ENCODE assay signal across 21 mouse cellular contexts in the genomic region with DNA sequence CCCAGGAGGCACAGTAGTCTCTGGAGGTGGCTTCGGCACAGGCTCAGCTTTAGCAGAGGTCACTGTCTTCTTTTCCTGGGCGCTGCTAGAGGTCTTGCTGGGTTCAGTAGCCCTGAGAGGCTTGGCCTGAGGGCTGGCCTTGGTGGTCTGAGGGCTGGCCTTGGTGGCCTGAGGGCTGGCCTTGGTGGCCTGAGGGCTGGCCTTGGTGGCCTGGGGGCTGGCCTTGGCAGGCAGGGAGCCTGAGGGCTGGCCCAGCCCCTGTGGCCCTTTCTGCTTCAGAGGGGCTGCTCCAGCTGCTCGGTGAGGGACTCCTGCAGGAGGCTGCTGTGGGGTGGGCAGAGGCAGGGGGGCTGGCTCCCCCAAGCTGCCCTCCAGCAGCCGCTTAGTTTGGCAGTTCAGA. TPM values are rescaled to one million over a fixed set of nuclear protein-coding genes. Genes with fewer than 3 reads are reported as not detected.
A peak's percentile ranks its signal among the peaks of the same experiment; 100 is the strongest.
DNase-seq lines count a peak whose midpoint lies in the region; ATAC-seq and TF ChIP-seq lines count a peak whose summit lies in the region.
"Had no signal": no experiment of that assay in that cellular context is flagged by ENCODE, and none has a peak within 500 bp of the region (broad histone marks: within the 10 kb centered on the region; RNA-seq: fewer than 3 reads in every experiment).

No protein-coding gene starts in this region.

- no peaks in the 10 kb centered on the region for H3K4me1 ChIP-seq in forebrain, postnatal 0 days (ENCODE audit: insufficient read depth)
- no peaks in the 10 kb centered on the region for H3K4me1 ChIP-seq in forebrain, embryonic 16.5 days (replicated peaks; ENCODE audit: control insufficient read depth, insufficient read depth, low read length)
- peaks cover 24% of the 10 kb centered on the region for H3K4me1 ChIP-seq in liver, embryonic 13.5 days (replicated peaks)
- H3K4me1 ChIP-seq in liver, postnatal 0 days (ENCODE audit: insufficient read depth) = peaks cover 9% of the 10 kb centered on the region
- peaks cover 14% of the 10 kb centered on the region; the same call in 1 of the 2 replicates for H3K4me1 ChIP-seq in limb, embryonic 12.5 days (replicated peaks)
- H3K4me1 ChIP-seq: hindbrain, embryonic 13.5 days had no signal

- no peak overlapping the region for H3K4me3 ChIP-seq in forebrain, postnatal 0 days (ENCODE audit: low read depth, low read length)
- no peak overlapping the region for H3K4me3 ChIP-seq in forebrain, embryonic 16.5 days (replicated peaks; ENCODE audit: low read length)
- H3K4me3 ChIP-seq in liver, embryonic 13.5 days (replicated peaks) = no peak overlapping the region
- H3K4me3 ChIP-seq in liver, postnatal 0 days (ENCODE audit: low read depth, low read length) = no peak overlapping the region
- H3K4me3 ChIP-seq in limb, embryonic 12.5 days (replicated peaks) = no peak overlapping the region
- H3K4me3 ChIP-seq: heart, embryonic 15.5 days; hindbrain, embryonic 13.5 days; liver, embryonic 12.5 days had no signal

- no peak overlapping the region for H3K27ac ChIP-seq in forebrain, postnatal 0 days (ENCODE audit: low read depth, low read length)
- no peak overlapping the region for H3K27ac ChIP-seq in forebrain, embryonic 16.5 days (ENCODE audit: low read length)
- no peak overlapping the region for H3K27ac ChIP-seq in liver, embryonic 13.5 days
- no peak overlapping the region for H3K27ac ChIP-seq in liver, postnatal 0 days (ENCODE audit: low read depth)
- 0 out of 2 replicates have a peak overlapping the region, but pooled peaks have one; percentile 76 for H3K27ac ChIP-seq in limb, embryonic 12.5 days
- H3K27ac ChIP-seq: heart, embryonic 15.5 days; hindbrain, embryonic 13.5 days; liver, embryonic 12.5 days had no signal

- no peak for TF ChIP-seq CTCF in forebrain, postnatal 0 days (IDR thresholded peaks at IDR 0.05; ENCODE audit: low read depth)
- no peak for TF ChIP-seq CTCF in liver, postnatal 0 days (IDR thresholded peaks at IDR 0.05; ENCODE audit: low read depth)

- no peaks in the 10 kb centered on the region for H3K27me3 ChIP-seq in forebrain, postnatal 0 days (ENCODE audit: insufficient read depth, low read length)
- no peaks in the 10 kb centered on the region for H3K27me3 ChIP-seq in forebrain, embryonic 16.5 days (replicated peaks; ENCODE audit: control insufficient read depth, insufficient read depth, low read length)
- peaks cover 35% of the 10 kb centered on the region for H3K27me3 ChIP-seq in liver, embryonic 13.5 days
- peaks cover 4% of the 10 kb centered on the region; the same call in 1 of the 2 replicates for H3K27me3 ChIP-seq in liver, postnatal 0 days (ENCODE audit: insufficient read depth, low read length)
- H3K27me3 ChIP-seq in limb, embryonic 12.5 days = peaks cover 34% of the 10 kb centered on the region
- H3K27me3 ChIP-seq: hindbrain, embryonic 13.5 days had no signal

- TF ChIP-seq EP300 in liver, postnatal 0 days (IDR thresholded peaks at IDR 0.05; ENCODE audit: low read depth) = no peak

- H3K4me2 ChIP-seq in forebrain, postnatal 0 days (ENCODE audit: low read depth) = no peak overlapping the region
- H3K4me2 ChIP-seq in forebrain, embryonic 16.5 days (ENCODE audit: low read length) = no peak overlapping the region
- H3K4me2 ChIP-seq in liver, embryonic 13.5 days = no peak overlapping the region
- H3K4me2 ChIP-seq in liver, postnatal 0 days (ENCODE audit: low read depth, low read length) = no peak overlapping the region
- no peak overlapping the region for H3K4me2 ChIP-seq in limb, embryonic 12.5 days
- H3K4me2 ChIP-seq: heart, embryonic 15.5 days; hindbrain, embryonic 13.5 days; liver, embryonic 12.5 days had no signal

- 0 out of 2 replicates have a peak, but pooled peaks have one; percentile 14 for ATAC-seq in forebrain, postnatal 0 days
- no peak for ATAC-seq in forebrain, embryonic 16.5 days
- ATAC-seq in liver, embryonic 13.5 days (ENCODE audit: low read depth) = peak; percentile 27; the same call in 1 of the 2 replicates
- no peak for ATAC-seq in liver, postnatal 0 days
- no peak for ATAC-seq in limb, embryonic 12.5 days (ENCODE audit: insufficient number of reproducible peaks, insufficient read depth, low FRiP score, low TSS enrichment, low read depth)
- ATAC-seq: forebrain, embryonic 14.5 days; liver, embryonic 12.5 days had no signal

- H3K36me3 ChIP-seq in forebrain, postnatal 0 days (ENCODE audit: insufficient read depth) = peaks cover 52% of the 10 kb centered on the region
- peaks cover 25% of the 10 kb centered on the region for H3K36me3 ChIP-seq in forebrain, embryonic 16.5 days (ENCODE audit: control insufficient read depth, insufficient read depth)
- H3K36me3 ChIP-seq in liver, embryonic 13.5 days = no peaks in the 10 kb centered on the region
- no peaks in the 10 kb centered on the region for H3K36me3 ChIP-seq in liver, postnatal 0 days (replicated peaks; ENCODE audit: insufficient read depth, low read length)
- no peaks in the 10 kb centered on the region for H3K36me3 ChIP-seq in limb, embryonic 12.5 days
- H3K36me3 ChIP-seq: heart, embryonic 15.5 days; liver, embryonic 12.5 days had no signal

- 49% methylated on average over 4 of the region's 4 CpGs for WGBS in forebrain, postnatal 0 days
- 62% methylated on average over 4 of the region's 4 CpGs for WGBS in forebrain, embryonic 16.5 days
- WGBS in liver, embryonic 13.5 days (ENCODE audit: insufficient replicate concordance) = 65% methylated on average over 4 of the region's 4 CpGs
- WGBS in liver, postnatal 0 days (ENCODE audit: insufficient replicate concordance) = 53% methylated on average over 4 of the region's 4 CpGs
- 57% methylated on average over 4 of the region's 4 CpGs for WGBS in limb, embryonic 12.5 days

- no peak overlapping the region for H3K9ac ChIP-seq in forebrain, postnatal 0 days
- H3K9ac ChIP-seq in forebrain, embryonic 16.5 days (replicated peaks; ENCODE audit: low read depth, low read length) = no peak overlapping the region
- no peak overlapping the region for H3K9ac ChIP-seq in liver, embryonic 13.5 days
- H3K9ac ChIP-seq in liver, postnatal 0 days (replicated peaks) = no peak overlapping the region
- no peak overlapping the region; the same call in 1 of the 2 replicates for H3K9ac ChIP-seq in limb, embryonic 12.5 days (replicated peaks)
- H3K9ac ChIP-seq: heart, embryonic 15.5 days; hindbrain, embryonic 13.5 days; liver, embryonic 12.5 days had no signal

- no peak for DNase-seq in forebrain, postnatal 0 days
- DNase-seq in liver, embryonic 13.5 days = no peak
- DNase-seq in liver, postnatal 0 days = no peak
- DNase-seq in adrenal gland, postnatal 25 days = peak; percentile 77
- DNase-seq in frontal cortex, postnatal 10 days (ENCODE audit: low spot score in 2 of 2) = no peak
- DNase-seq in urinary bladder, postnatal 36 days (ENCODE audit: low spot score in 2 of 2) = no peak
- DNase-seq: cerebellum, adult 8-10 months; kidney, adult 18-20 months; kidney, postnatal 14 days; lung, postnatal 10 days; right cerebral cortex, postnatal 4 days; thymus, postnatal 4 days had no signal

- H3K9me3 ChIP-seq in forebrain, postnatal 0 days (ENCODE audit: low read length) = no peaks in the 10 kb centered on the region
- H3K9me3 ChIP-seq in forebrain, embryonic 16.5 days (ENCODE audit: control insufficient read depth, low read length) = no peaks in the 10 kb centered on the region
- H3K9me3 ChIP-seq in liver, embryonic 13.5 days (replicated peaks) = no peaks in the 10 kb centered on the region
- H3K9me3 ChIP-seq in liver, postnatal 0 days (ENCODE audit: low read length) = no peaks in the 10 kb centered on the region
- no peaks in the 10 kb centered on the region for H3K9me3 ChIP-seq in limb, embryonic 12.5 days
- H3K9me3 ChIP-seq: heart, embryonic 15.5 days; hindbrain, embryonic 13.5 days; liver, embryonic 12.5 days had no signal

RNA-seq across cellular contexts. Expression of a gene that starts 22.7 kb away (rescaled TPM):
- total RNA-seq in forebrain, postnatal 0 days (2014; rRNA removed) = 24.5 and 27.9 TPM in 2 replicates
- 28.2 and 30.0 TPM in 2 replicates for polyA plus RNA-seq in forebrain, postnatal 0 days (2015; fragmentation: Nextera tagmentation; extraction: Ambion mirVana)
- polyA plus RNA-seq in forebrain, embryonic 16.5 days (2015; fragmentation: Nextera tagmentation; extraction: Ambion mirVana) = 41.3 and 46.2 TPM in 2 replicates
- polyA plus RNA-seq in liver, embryonic 13.5 days (2015; fragmentation: Nextera tagmentation; extraction: Ambion mirVana) = 176 and 195 TPM in 2 replicates
- 67.7 and 75.2 TPM in 2 replicates for polyA plus RNA-seq in liver, postnatal 0 days (2015; fragmentation: Nextera tagmentation; extraction: Ambion mirVana)
- total RNA-seq in adrenal gland, postnatal 25 days (2021) = 100 and 123 TPM in 2 replicates
- 56.9 and 57.9 TPM in 2 replicates for polyA plus RNA-seq in limb, embryonic 12.5 days (2016; fragmentation: Nextera tagmentation; extraction: Ambion mirVana)

RNA-seq across cellular contexts. Expression of a gene that starts 34.0 kb away (rescaled TPM):
- total RNA-seq in forebrain, postnatal 0 days (2014; rRNA removed) = 32.0 and 35.8 TPM in 2 replicates
- 25.4 and 37.0 TPM in 2 replicates for polyA plus RNA-seq in forebrain, postnatal 0 days (2015; fragmentation: Nextera tagmentation; extraction: Ambion mirVana)
- 44.5 and 53.1 TPM in 2 replicates for polyA plus RNA-seq in forebrain, embryonic 16.5 days (2015; fragmentation: Nextera tagmentation; extraction: Ambion mirVana)
- polyA plus RNA-seq in liver, embryonic 13.5 days (2015; fragmentation: Nextera tagmentation; extraction: Ambion mirVana) = 80.8 and 88.0 TPM in 2 replicates
- 45.2 and 50.1 TPM in 2 replicates for polyA plus RNA-seq in liver, postnatal 0 days (2015; fragmentation: Nextera tagmentation; extraction: Ambion mirVana)
- total RNA-seq in adrenal gland, postnatal 25 days (2021) = 85.0 and 87.0 TPM in 2 replicates
- polyA plus RNA-seq in limb, embryonic 12.5 days (2016; fragmentation: Nextera tagmentation; extraction: Ambion mirVana) = 30.5 and 38.0 TPM in 2 replicates

RNA-seq across cellular contexts. Expression of a gene that starts 36.9 kb away (rescaled TPM):
- 0.10 TPM in 1 of 2 replicates, not detected in the other for total RNA-seq in forebrain, postnatal 0 days (2014; rRNA removed)
- polyA plus RNA-seq in forebrain, postnatal 0 days (2015; fragmentation: Nextera tagmentation; extraction: Ambion mirVana) = not detected in 2 replicates
- polyA plus RNA-seq in forebrain, embryonic 16.5 days (2015; fragmentation: Nextera tagmentation; extraction: Ambion mirVana) = not detected in 2 replicates
- polyA plus RNA-seq in liver, embryonic 13.5 days (2015; fragmentation: Nextera tagmentation; extraction: Ambion mirVana) = 15.5 and 18.6 TPM in 2 replicates
- polyA plus RNA-seq in liver, postnatal 0 days (2015; fragmentation: Nextera tagmentation; extraction: Ambion mirVana) = 81.4 and 93.0 TPM in 2 replicates
- total RNA-seq in adrenal gland, postnatal 25 days (2021) = 0.39 and 2.7 TPM in 2 replicates
- polyA plus RNA-seq in limb, embryonic 12.5 days (2016; fragmentation: Nextera tagmentation; extraction: Ambion mirVana) = 0.18 and 0.51 TPM in 2 replicates
- total RNA-seq: gastrocnemius, adult 18-20 months; left cerebral cortex, postnatal 10 days; megakaryocyte-erythroid progenitor cell, adult 5-6 weeks had no signal
- polyA plus RNA-seq: forebrain, embryonic 14.5 days; heart, embryonic 15.5 days; hindbrain, embryonic 13.5 days had no signal

Comparison
In these comparisons a context has a peak if more than half of its experiments do, and no peak if none do; other contexts are left out.
1. ATAC-seq: peak in forebrain, postnatal 0 days (single experiment) and liver, embryonic 13.5 days (single experiment); none in forebrain, embryonic 16.5 days (single experiment), liver, postnatal 0 days (single experiment) and limb, embryonic 12.5 days (single experiment).
2. RNA of a gene that starts 36.9 kb away (polyA plus RNA-seq): 81.4 to 93.0 TPM in liver, postnatal 0 days and 15.5 to 18.6 TPM in liver, embryonic 13.5 days; 0.18 to 0.51 TPM in limb, embryonic 12.5 days, not detected in forebrain, postnatal 0 days and not detected in forebrain, embryonic 16.5 days; every median in the first group is over 10 times any median in the second.